Mouse (Mus musculus) lung, embryonic 14.5 days (tissue): ENCODE data around the gene Dsel. TPM values are rescaled to one million over a fixed set of nuclear protein-coding genes. Genes with fewer than 3 reads are reported as not detected.
A peak's percentile ranks its signal among the peaks of the same experiment; 100 is the strongest.

Source experiments
- ATAC-seq: fragments of 200-750 bp; cut with Nextera tagmentation; 2 replicates; pipeline ENCODE4 v1.8.0; 2017; ENCODE audit warnings: mild to moderate bottlenecking, moderate TSS enrichment, moderate library complexity; ENCODE audit not compliant: insufficient read depth
- DNase-seq: peaks from one replicate; pipeline ENCODE4 v3.0.0-alpha.2; 2015
- H3K27ac ChIP-seq: fragments of 300-500 bp; sonication (generic); 2 replicates; pipeline ENCODE4 v1.5.1; 2014; ENCODE audit warnings: low read depth, mild to moderate bottlenecking, moderate library complexity
- H3K27me3 ChIP-seq: fragments of 300-500 bp; sonication (generic); 2 replicates; pipeline ENCODE4 v1.6.1; 2014; ENCODE audit warnings: low read length, control low read depth; ENCODE audit not compliant: insufficient read depth
- H3K36me3 ChIP-seq: fragments of 300-500 bp; sonication (generic); 2 replicates; pipeline ENCODE4 v1.6.1; 2014; ENCODE audit warnings: control low read depth; ENCODE audit not compliant: insufficient read depth
- H3K4me1 ChIP-seq: fragments of 300-500 bp; sonication (generic); 2 replicates; pipeline ENCODE4 v1.6.1; 2014; ENCODE audit warnings: antibody characterized with exemption, control low read depth; ENCODE audit not compliant: insufficient read depth
- H3K4me2 ChIP-seq: fragments of 300-500 bp; sonication (generic); 2 replicates; pipeline ENCODE4 v1.6.1; 2014; ENCODE audit warnings: mild to moderate bottlenecking
- H3K4me3 ChIP-seq: fragments of 300-500 bp; sonication (generic); 2 replicates; pipeline ENCODE4 v1.5.1; 2014; ENCODE audit warnings: low read depth, low read length
- H3K9ac ChIP-seq: fragments of 300-500 bp; sonication (generic); 2 replicates; pipeline ENCODE4 v1.6.1; 2014
- H3K9me3 ChIP-seq: fragments of 300-500 bp; sonication (generic); 2 replicates; pipeline ENCODE4 v1.6.1; 2016; ENCODE audit warnings: low read depth, low read length, control low read depth
- CTCF ChIP-seq: IDR thresholded peaks from 2 replicates; pipeline ENCODE4 v1.5.1; 2016; ENCODE audit warnings: antibody characterized with exemption, low read depth
- WGBS: fragments of 180-500 bp; shearing (Covaris S2); extraction: QIAGEN DNeasy Blood & Tissue Kit; methylation state at CpG from one replicate; pipeline ENCODE4 v1.1.7; 2014; 5-methylcytosine and 5-hydroxymethylcytosine counted together
- polyA plus RNA-seq: library from polyadenylated mRNA; unstranded; fragments of >200 nt; fragmentation: Nextera tagmentation; extraction: Ambion mirVana; gene quantifications from 2 replicates; pipeline ENCODE4 v1.2.1, GENCODE M21; 2014

The Dsel gene
- polyA plus RNA-seq, 1 experiment from 2014 or later, result 13.2 TPM

- Histone ChIP-seq H3K36me3 (peaks cover 3% of the 10 kb centered on the region; the same call in 1 of the 2 replicates), H3K27ac (no peak overlapping the region), H3K4me1 (no peaks in the 10 kb centered on the region), H3K4me3 (no peak overlapping the region), H3K27me3 (no peaks in the 10 kb centered on the region), H3K9me3 (no peaks in the 10 kb centered on the region), H3K4me2 (no peak overlapping the region), H3K9ac (no peak overlapping the region)
- TF ChIP-seq CTCF, result no peak
- WGBS, result 74% methylated on average over 1 of the region's 1 CpGs
- peak; percentile 7 for DNase-seq
- no peak for ATAC-seq
These were observed 6.9 kb downstream of the Dsel start for GRCm38 (mm10) chr1:111857852-111858251.

- no peak for ATAC-seq
- H3K9me3 ChIP-seq, result no peaks in the 10 kb centered on the region
- no peak overlapping the region for H3K4me3 ChIP-seq
- no peak for DNase-seq
- H3K27me3 ChIP-seq, result no peaks in the 10 kb centered on the region
- H3K27ac ChIP-seq, result no peak overlapping the region
- no peaks in the 10 kb centered on the region for H3K36me3 ChIP-seq
- TF ChIP-seq CTCF, result no peak
- H3K4me2 ChIP-seq, result no peak overlapping the region
- H3K9ac ChIP-seq, result no peak overlapping the region
- 86% methylated on average over 8 of the region's 8 CpGs for WGBS
- H3K4me1 ChIP-seq, result no peaks in the 10 kb centered on the region
These were observed 12.3 kb downstream of the Dsel start for GRCm38 (mm10) chr1:111852439-111852838.

- Histone ChIP-seq H3K27ac (no peak overlapping the region), H3K4me1 (no peaks in the 10 kb centered on the region), H3K4me2 (no peak overlapping the region), H3K36me3 (no peaks in the 10 kb centered on the region), H3K4me3 (no peak overlapping the region), H3K9me3 (no peaks in the 10 kb centered on the region), H3K9ac (no peak overlapping the region), H3K27me3 (no peaks in the 10 kb centered on the region)
- no peak for ATAC-seq
- WGBS, result 77% methylated on average over 2 of the region's 2 CpGs
- no peak for DNase-seq
- no peak for TF ChIP-seq CTCF
These were observed 31.0 kb downstream of the Dsel start for GRCm38 (mm10) chr1:111833583-111834225.
